Mouse (Mus musculus) brain, embryonic 14.5 days (tissue): ENCODE results near the gene Mroh7.

Experiments
- CTCF ChIP-seq: fragments of 200-500 bp; IDR thresholded peaks from 2 replicates; pipeline ENCODE4 v1.5.1; 2012; ENCODE audit warnings: inconsistent platforms, mild to moderate bottlenecking, moderate library complexity, borderline replicate concordance; ENCODE audit not compliant: insufficient read depth, insufficient read length; ENCODE audit errors: extremely low read depth
- POLR2A ChIP-seq: fragments of 200-500 bp; IDR thresholded peaks from 2 replicates; pipeline ENCODE4 v1.6.1; 2012; ENCODE audit warnings: mild to moderate bottlenecking, inconsistent platforms, borderline replicate concordance; ENCODE audit not compliant: poor library complexity, insufficient read depth, insufficient read length, severe bottlenecking; ENCODE audit errors: extremely low read depth

DNA sequence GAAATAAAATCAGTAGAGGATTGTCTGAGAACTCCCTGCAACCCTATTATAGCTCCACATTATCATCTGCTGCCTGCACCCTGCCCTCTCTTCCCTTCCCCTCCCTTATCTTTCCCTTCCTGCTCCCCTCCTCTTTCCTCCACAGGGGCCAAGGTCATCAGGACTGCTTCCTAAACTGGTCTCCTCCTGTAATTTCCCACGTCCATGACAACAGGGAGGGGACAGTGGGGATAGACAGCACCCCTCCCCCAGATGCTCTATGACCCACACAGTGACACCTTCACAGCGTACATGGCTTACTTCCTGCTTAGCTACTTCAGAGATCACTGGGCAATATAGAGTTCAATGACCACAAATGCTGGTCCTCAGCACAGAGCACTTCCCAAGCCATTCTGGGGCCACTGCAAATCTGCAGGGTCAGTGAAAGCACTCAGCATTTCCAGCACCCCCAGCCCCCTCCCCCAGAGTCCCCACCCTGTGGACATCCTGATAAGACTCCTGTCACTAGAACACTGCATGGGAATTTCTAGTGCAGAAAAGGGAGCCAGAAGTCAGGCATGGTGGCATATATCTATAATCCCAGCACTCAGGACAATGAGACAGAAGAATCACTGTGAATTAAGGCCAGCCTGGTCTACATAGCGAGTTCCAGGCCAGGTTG lies 42.0 kb downstream of the Mroh7 start:
- TF ChIP-seq CTCF, result no peak
- TF ChIP-seq POLR2A, result no peak
